Mouse (Mus musculus): ENCODE measurements around the gene Wwc2. TPM values are rescaled to one million over a fixed set of nuclear protein-coding genes. Genes with fewer than 3 reads are reported as not detected.

The Wwc2 gene
- polyA plus RNA-seq, 1 experiment from 2014 or later = 4.7 TPM

DNA sequence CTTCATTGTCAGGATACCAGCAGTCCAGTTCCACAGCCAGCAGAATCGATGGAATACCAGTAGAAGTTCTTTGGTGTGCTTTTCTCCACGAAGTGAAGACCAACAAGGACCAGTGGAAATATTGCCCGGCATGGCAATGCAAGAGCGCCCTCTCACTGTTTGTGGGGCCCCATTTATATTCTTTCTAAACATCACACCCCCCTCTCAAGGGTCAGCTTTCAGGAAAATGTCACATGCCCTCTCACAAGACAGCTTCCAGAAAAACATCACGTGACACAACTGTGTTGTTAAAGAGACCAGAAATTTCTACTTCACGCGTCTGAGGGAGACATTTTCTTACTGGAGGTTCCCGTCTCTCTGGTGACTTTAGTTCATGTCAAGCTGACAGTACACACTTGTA lies 10.8 kb downstream of the Wwc2 start:
- Histone ChIP-seq H3K4me3 (ENCODE audit: low read depth, low read length) (no peak overlapping the region), H3K36me3 (ENCODE audit: control insufficient read depth, insufficient read depth, low read length) (no peaks in the 10 kb centered on the region), H3K4me1 (ENCODE audit: control insufficient read depth, insufficient read depth, low read length) (peaks cover 4% of the 10 kb centered on the region; the same call in 1 of the 2 replicates), H3K9me3 (replicated peaks; ENCODE audit: control insufficient read depth, low read length, poor library complexity, severe bottlenecking) (no peaks in the 10 kb centered on the region), H3K9ac (ENCODE audit: low read depth, low read length) (no peak overlapping the region), H3K4me2 (ENCODE audit: low read length) (no peak overlapping the region), H3K27me3 (ENCODE audit: control insufficient read depth, insufficient read depth, low read depth, low read length) (no peaks in the 10 kb centered on the region), H3K27ac (ENCODE audit: low read length) (no peak overlapping the region)
- ATAC-seq = no peak
- 92% methylated on average over 8 of the region's 8 CpGs for WGBS

- H3K4me3 ChIP-seq (ENCODE audit: low read depth, low read length) = no peak overlapping the region
- H3K9ac ChIP-seq (ENCODE audit: low read depth, low read length) = no peak overlapping the region
- no peak for ATAC-seq
- no peaks in the 10 kb centered on the region for H3K27me3 ChIP-seq (ENCODE audit: control insufficient read depth, insufficient read depth, low read depth, low read length)
- no peak overlapping the region for H3K4me2 ChIP-seq (ENCODE audit: low read length)
- peaks cover 7% of the 10 kb centered on the region; the same call in 1 of the 2 replicates for H3K4me1 ChIP-seq (ENCODE audit: control insufficient read depth, insufficient read depth, low read length)
- H3K9me3 ChIP-seq (replicated peaks; ENCODE audit: control insufficient read depth, low read length, poor library complexity, severe bottlenecking) = no peaks in the 10 kb centered on the region
- H3K36me3 ChIP-seq (ENCODE audit: control insufficient read depth, insufficient read depth, low read length) = no peaks in the 10 kb centered on the region
- 92% methylated on average over 6 of the region's 6 CpGs for WGBS
- H3K27ac ChIP-seq (ENCODE audit: low read length) = no peak overlapping the region
These were observed 12.0 kb downstream of the Wwc2 start for GRCm38 (mm10) chr8:47978755-47979154.

DNA sequence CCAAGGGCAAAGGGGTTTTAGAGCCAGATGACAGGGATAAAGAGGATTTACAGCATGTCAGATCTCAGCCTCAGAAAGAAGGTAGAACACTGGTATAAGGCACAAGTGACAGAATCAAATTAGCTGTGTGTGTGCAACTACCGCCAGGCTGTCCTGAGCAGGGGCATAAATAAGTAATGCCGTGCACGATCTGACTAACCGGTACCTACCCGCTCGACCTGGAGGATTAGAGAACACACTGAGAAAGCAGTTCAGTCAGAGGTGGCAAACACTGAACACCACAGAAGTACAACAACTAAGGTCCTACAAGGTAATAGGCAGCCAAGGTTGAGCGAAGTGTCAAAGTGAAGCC lies 15.8 kb downstream of the Wwc2 start:
- Histone ChIP-seq H3K4me2 (ENCODE audit: low read length) (peak overlapping the region; percentile 60), H3K4me3 (ENCODE audit: low read depth, low read length) (peak overlapping the region; percentile 35), H3K27me3 (ENCODE audit: control insufficient read depth, insufficient read depth, low read depth, low read length) (no peaks in the 10 kb centered on the region), H3K9ac (ENCODE audit: low read depth, low read length) (peak overlapping the region; percentile 56; the same call in 1 of the 2 replicates), H3K36me3 (ENCODE audit: control insufficient read depth, insufficient read depth, low read length) (no peaks in the 10 kb centered on the region), H3K27ac (ENCODE audit: low read length) (peak overlapping the region; percentile 65; the same call in 1 of the 2 replicates), H3K9me3 (replicated peaks; ENCODE audit: control insufficient read depth, low read length, poor library complexity, severe bottlenecking) (no peaks in the 10 kb centered on the region), H3K4me1 (ENCODE audit: control insufficient read depth, insufficient read depth, low read length) (peaks cover 7% of the 10 kb centered on the region; the same call in 1 of the 2 replicates)
- WGBS = 18% methylated on average over 7 of the region's 7 CpGs
- peak; percentile 66; the same call in 1 of the 2 replicates for ATAC-seq

- 8% methylated on average over 20 of the region's 20 CpGs for WGBS
- ATAC-seq = peak; percentile 46
- H3K4me1 ChIP-seq (ENCODE audit: control insufficient read depth, insufficient read depth, low read length) = peaks cover 7% of the 10 kb centered on the region; the same call in 1 of the 2 replicates
- peak overlapping the region; percentile 56; the same call in 1 of the 2 replicates for H3K9ac ChIP-seq (ENCODE audit: low read depth, low read length)
- H3K27ac ChIP-seq (ENCODE audit: low read length) = peak overlapping the region; percentile 65
- H3K27me3 ChIP-seq (ENCODE audit: control insufficient read depth, insufficient read depth, low read depth, low read length) = no peaks in the 10 kb centered on the region
- H3K4me2 ChIP-seq (ENCODE audit: low read length) = peak overlapping the region; percentile 60
- peak overlapping the region; percentile 35 for H3K4me3 ChIP-seq (ENCODE audit: low read depth, low read length)
- no peaks in the 10 kb centered on the region for H3K36me3 ChIP-seq (ENCODE audit: control insufficient read depth, insufficient read depth, low read length)
- H3K9me3 ChIP-seq (replicated peaks; ENCODE audit: control insufficient read depth, low read length, poor library complexity, severe bottlenecking) = no peaks in the 10 kb centered on the region
These were observed 16.4 kb downstream of the Wwc2 start for GRCm38 (mm10) chr8:47974138-47974962.

DNA sequence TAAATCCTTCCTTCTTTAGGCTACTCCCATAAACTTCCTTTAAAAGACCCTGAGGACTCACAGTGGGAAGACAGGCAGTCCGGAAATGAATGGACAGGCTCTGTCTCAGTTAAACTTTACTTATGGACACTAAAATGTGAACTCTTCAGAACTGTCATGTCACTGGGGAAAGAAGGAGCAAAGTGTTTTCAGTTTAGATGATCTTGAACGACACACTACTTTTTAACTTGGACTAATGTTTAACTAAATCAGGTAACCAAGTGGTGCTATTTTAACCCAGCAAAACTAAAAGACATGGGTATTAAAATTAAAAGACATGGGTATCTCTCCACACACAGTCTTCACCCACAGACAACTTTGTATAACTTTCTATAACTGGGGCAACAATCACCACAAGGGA lies 19.6 kb downstream of the Wwc2 start:
- Histone ChIP-seq H3K4me2 (ENCODE audit: low read length) (no peak overlapping the region), H3K4me1 (ENCODE audit: control insufficient read depth, insufficient read depth, low read length) (peaks cover 7% of the 10 kb centered on the region; the same call in 1 of the 2 replicates), H3K27ac (ENCODE audit: low read length) (no peak overlapping the region), H3K4me3 (ENCODE audit: low read depth, low read length) (no peak overlapping the region), H3K9me3 (replicated peaks; ENCODE audit: control insufficient read depth, low read length, poor library complexity, severe bottlenecking) (no peaks in the 10 kb centered on the region), H3K27me3 (ENCODE audit: control insufficient read depth, insufficient read depth, low read depth, low read length) (no peaks in the 10 kb centered on the region), H3K9ac (ENCODE audit: low read depth, low read length) (no peak overlapping the region), H3K36me3 (ENCODE audit: control insufficient read depth, insufficient read depth, low read length) (no peaks in the 10 kb centered on the region)
- 88% methylated on average over 2 of the region's 2 CpGs for whole genome bisulfite sequencing
- ATAC-seq = no peak

DNA sequence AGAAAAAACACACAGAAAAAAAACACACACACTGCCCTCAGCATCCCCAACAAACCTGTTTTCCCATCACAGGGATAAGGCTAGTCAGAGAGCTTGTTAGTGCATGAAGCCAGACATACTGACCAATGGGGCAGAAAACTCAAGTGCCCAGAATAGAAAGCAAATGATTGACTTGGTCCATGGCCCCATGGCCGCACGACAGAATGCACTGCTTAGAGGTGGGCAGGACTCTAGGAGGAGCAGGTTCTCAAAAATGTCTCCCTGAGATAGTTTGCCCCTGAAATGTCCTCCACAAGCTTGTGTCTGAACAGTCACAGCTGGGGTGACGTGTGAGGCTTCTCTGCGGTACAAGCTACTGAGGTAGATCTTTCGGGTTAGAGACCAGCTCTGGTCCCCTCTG lies 20.1 kb downstream of the Wwc2 start:
- no peak for ATAC-seq

DNA sequence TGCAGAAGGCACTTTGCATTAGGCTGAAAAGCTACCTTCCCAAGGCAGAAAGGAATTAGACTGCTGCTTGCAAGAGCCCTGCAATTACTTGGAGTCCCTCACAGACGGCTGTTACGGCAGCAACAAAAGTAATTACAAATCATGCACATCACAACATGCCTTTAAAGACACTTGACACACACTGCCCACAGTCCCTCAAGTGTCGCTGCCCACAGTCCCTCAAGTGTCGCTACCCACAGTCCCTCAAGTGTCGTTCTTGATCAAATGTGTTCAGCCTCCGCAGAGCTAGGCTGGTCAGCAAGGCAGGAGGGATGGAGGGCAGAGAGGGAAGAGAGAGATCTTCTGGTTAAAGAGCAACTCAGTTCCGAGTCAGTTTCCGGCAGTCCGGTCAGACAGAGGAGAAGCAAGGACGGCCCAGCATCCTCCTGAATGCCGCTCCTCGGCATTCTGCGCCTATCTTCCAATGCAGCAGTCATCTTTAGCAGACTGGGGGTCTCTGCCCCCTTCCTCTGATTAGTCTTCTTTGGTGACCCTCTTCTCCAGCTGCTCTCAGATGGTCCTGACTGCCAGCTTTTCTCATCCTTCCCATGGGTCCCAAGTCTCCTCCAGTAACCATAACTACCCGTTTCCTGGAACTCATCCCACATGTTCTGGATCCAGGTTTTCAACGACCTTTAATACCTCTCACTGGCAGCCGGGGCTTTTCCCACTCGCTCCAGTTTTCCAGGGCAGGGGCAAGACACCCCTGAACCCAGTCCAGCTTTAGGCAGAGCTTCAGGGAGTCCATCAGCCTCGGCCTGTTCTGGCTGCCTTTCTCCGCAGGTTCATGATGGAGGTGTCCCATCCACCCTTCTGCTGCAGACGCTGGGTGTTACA lies 23.4 kb downstream of the Wwc2 start:
- no peak overlapping the region for H3K9ac ChIP-seq (ENCODE audit: low read depth, low read length)
- no peaks in the 10 kb centered on the region for H3K9me3 ChIP-seq (replicated peaks; ENCODE audit: control insufficient read depth, low read length, poor library complexity, severe bottlenecking)
- WGBS = 68% methylated on average over 20 of the region's 20 CpGs
- H3K27me3 ChIP-seq (ENCODE audit: control insufficient read depth, insufficient read depth, low read depth, low read length) = no peaks in the 10 kb centered on the region
- H3K4me1 ChIP-seq (ENCODE audit: control insufficient read depth, insufficient read depth, low read length) = no peaks in the 10 kb centered on the region
- no peaks in the 10 kb centered on the region for H3K36me3 ChIP-seq (ENCODE audit: control insufficient read depth, insufficient read depth, low read length)
- no peak for ATAC-seq
- H3K4me3 ChIP-seq (ENCODE audit: low read depth, low read length) = no peak overlapping the region
- no peak overlapping the region for H3K27ac ChIP-seq (ENCODE audit: low read length)
- no peak overlapping the region for H3K4me2 ChIP-seq (ENCODE audit: low read length)

More for the DNA sequence above, 20.1 kb downstream of the Wwc2 start:
- H3K4me3 ChIP-seq (ENCODE audit: low read depth, low read length) = no peak overlapping the region
- 87% methylated on average over 5 of the region's 5 CpGs for WGBS
- no peaks in the 10 kb centered on the region for H3K9me3 ChIP-seq (replicated peaks; ENCODE audit: control insufficient read depth, low read length, poor library complexity, severe bottlenecking)
- H3K9ac ChIP-seq (ENCODE audit: low read depth, low read length) = no peak overlapping the region
- H3K4me1 ChIP-seq (ENCODE audit: control insufficient read depth, insufficient read depth, low read length) = peaks cover 7% of the 10 kb centered on the region; the same call in 1 of the 2 replicates
- H3K36me3 ChIP-seq (ENCODE audit: control insufficient read depth, insufficient read depth, low read length) = no peaks in the 10 kb centered on the region
- no peaks in the 10 kb centered on the region for H3K27me3 ChIP-seq (ENCODE audit: control insufficient read depth, insufficient read depth, low read depth, low read length)
- no peak overlapping the region for H3K4me2 ChIP-seq (ENCODE audit: low read length)
- no peak overlapping the region for H3K27ac ChIP-seq (ENCODE audit: low read length)

DNA sequence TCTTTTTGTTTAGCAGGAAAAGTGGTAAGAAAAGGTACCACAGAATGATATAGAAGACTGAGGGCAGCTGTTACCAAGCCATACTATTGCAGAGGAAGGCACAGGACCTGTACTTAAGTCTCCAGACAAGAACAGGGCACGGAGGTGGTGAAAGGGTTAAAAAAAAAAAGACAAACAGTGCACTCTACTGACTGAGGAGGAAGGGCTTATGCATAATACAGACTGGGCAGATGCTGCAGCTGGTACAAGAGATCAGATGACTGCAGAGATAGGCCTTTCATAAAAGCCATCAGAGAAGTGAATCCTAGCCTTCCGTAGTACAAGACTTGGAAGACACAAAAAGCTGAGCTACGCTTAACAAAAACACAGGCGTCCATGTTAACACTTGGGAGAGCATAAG lies 28.2 kb downstream of the Wwc2 start:
- no peak for ATAC-seq
- H3K27me3 ChIP-seq (ENCODE audit: control insufficient read depth, insufficient read depth, low read depth, low read length) = no peaks in the 10 kb centered on the region
- no peak overlapping the region for H3K4me3 ChIP-seq (ENCODE audit: low read depth, low read length)
- 62% methylated on average over 4 of the region's 4 CpGs for WGBS
- no peak overlapping the region for H3K9ac ChIP-seq (ENCODE audit: low read depth, low read length)
- H3K9me3 ChIP-seq (replicated peaks; ENCODE audit: control insufficient read depth, low read length, poor library complexity, severe bottlenecking) = no peaks in the 10 kb centered on the region
- 0 out of 2 replicates have a peak, but pooled peaks cover 3% of the 10 kb centered on the region for H3K4me1 ChIP-seq (ENCODE audit: control insufficient read depth, insufficient read depth, low read length)
- no peak overlapping the region for H3K27ac ChIP-seq (ENCODE audit: low read length)
- no peaks in the 10 kb centered on the region for H3K36me3 ChIP-seq (ENCODE audit: control insufficient read depth, insufficient read depth, low read length)
- no peak overlapping the region for H3K4me2 ChIP-seq (ENCODE audit: low read length)

Measured in midbrain, embryonic 16.5 days (tissue).